Mouse (Mus musculus): Measurements from ENCODE around the gene Cdkal1.

GRCm38 (mm10) chr13:29290569-29290968 is 564.9 kb downstream of the Cdkal1 start:
- TF ChIP-seq POLR2A (IDR thresholded peaks at IDR 0.05; ENCODE audit: borderline replicate concordance, insufficient read depth, low read length), result no peak
- no peak for TF ChIP-seq CTCF (IDR thresholded peaks at IDR 0.05; ENCODE audit: borderline replicate concordance, insufficient read depth, low read depth, low read length)
